Mouse (Mus musculus): ENCODE data around the gene Nr6a1. TPM values are rescaled to one million over a fixed set of nuclear protein-coding genes. Genes with fewer than 3 reads are reported as not detected.

Gene Nr6a1
- total RNA-seq (2012; rRNA removed): 40.7 and 51.5 TPM in 2 replicates

- peak within 1 kb of the TSS; percentile 63 to 67 for H3K4me3 ChIP-seq (ENCODE audit: insufficient read depth in 1 of 2, low read depth in 1 of 2, low read length in 2 of 2, poor library complexity in 1 of 2, severe bottlenecking in 1 of 2)
- in situ Hi-C loops (cut with MboI; ENCODE audit: low sequenced_read_pairs in 2 of 2, unreplicated experiment in 2 of 2): no loop called here
- H3K4me1 ChIP-seq (ENCODE audit: control insufficient read depth in 2 of 2, insufficient read depth in 2 of 2, low read length in 2 of 2, poor library complexity in 1 of 2): peaks cover 0 to 2% of the 10 kb centered on the region in 2 experiments; a peak in 1 of 4 replicates
- DNase-seq (ENCODE audit: low read depth, low spot score): peak; percentile 66
- TF ChIP-seq ZC3H11A (IDR thresholded peaks at IDR 0.05; ENCODE audit: borderline replicate concordance, low read depth, low read length): 0 out of 2 replicates have a peak, but pooled peaks have one; percentile 18
- no peak for TF ChIP-seq CHD2 (IDR thresholded peaks at IDR 0.05; ENCODE audit: low read depth, low read length)
- H3K9me3 ChIP-seq (ENCODE audit: control insufficient read depth, insufficient read depth, low read depth, low read length): no peaks in the 10 kb centered on the region
- no peak within 1 kb of the TSS; the same call in 1 of the 2 replicates for H3K9ac ChIP-seq (ENCODE audit: insufficient read depth, low read depth, low read length, poor library complexity, severe bottlenecking)
- no peaks in the 10 kb centered on the region for H3K36me3 ChIP-seq (ENCODE audit: control insufficient read depth, insufficient read depth, low read length, poor library complexity, severe bottlenecking)
- peak within 1 kb of the TSS; percentile 24; the same call in 1 of the 2 replicates for H3K27ac ChIP-seq (ENCODE audit: insufficient read depth, low read depth, low read length, poor library complexity, severe bottlenecking)
These were observed at the start of gene Nr6a1 for GRCm38 (mm10) chr2:38927115-38927979. Nr6a1 (minus strand) TSS chr2:38927688.

- Histone ChIP-seq H3K4me1 (ENCODE audit: control insufficient read depth in 2 of 2, insufficient read depth in 2 of 2, low read length in 2 of 2, poor library complexity in 1 of 2) (peaks cover 0 to 17% of the 10 kb centered on the region in 2 experiments; a peak in 1 of 4 replicates), H3K4me3 (ENCODE audit: insufficient read depth in 1 of 2, low read depth in 1 of 2, low read length in 2 of 2, poor library complexity in 1 of 2, severe bottlenecking in 1 of 2) (peak overlapping the region; percentile 23 to 50; a peak in 3 of 4 replicates), H3K27ac (ENCODE audit: insufficient read depth, low read depth, low read length, poor library complexity, severe bottlenecking) (no peak overlapping the region), H3K36me3 (ENCODE audit: control insufficient read depth, insufficient read depth, low read length, poor library complexity, severe bottlenecking) (no peaks in the 10 kb centered on the region), H3K9me3 (ENCODE audit: control insufficient read depth, insufficient read depth, low read depth, low read length) (no peaks in the 10 kb centered on the region), H3K9ac (ENCODE audit: insufficient read depth, low read depth, low read length, poor library complexity, severe bottlenecking) (peak overlapping the region; percentile 8; the same call in 1 of the 2 replicates)
- DNase-seq (ENCODE audit: low read depth, low spot score): no peak
- peak; percentile 51 for TF ChIP-seq ZNF384 (IDR thresholded peaks at IDR 0.05; ENCODE audit: low read depth, low read length)
- TF ChIP-seq MAFK (IDR thresholded peaks at IDR 0.05; ENCODE audit: insufficient read depth, low read depth, low read length): no peak
- in situ Hi-C loops (cut with MboI; ENCODE audit: low sequenced_read_pairs in 2 of 2, unreplicated experiment in 2 of 2): no loop called here
These were observed 48.7 kb upstream of the Nr6a1 start for GRCm38 (mm10) chr2:38975941-38976805.

GRCm38 (mm10) chr2:38975181-38975580 is 47.7 kb upstream of the Nr6a1 start:
- in situ Hi-C loops (cut with MboI; ENCODE audit: low sequenced_read_pairs in 2 of 2, unreplicated experiment in 2 of 2): no loop called here
- Histone ChIP-seq H3K4me3 (ENCODE audit: insufficient read depth in 1 of 2, low read depth in 1 of 2, low read length in 2 of 2, poor library complexity in 1 of 2, severe bottlenecking in 1 of 2) (0 out of 4 replicates have a peak overlapping the region, but pooled peaks of 1 of the 2 experiments have one; percentile 2), H3K36me3 (ENCODE audit: control insufficient read depth, insufficient read depth, low read length, poor library complexity, severe bottlenecking) (no peaks in the 10 kb centered on the region), H3K27ac (ENCODE audit: insufficient read depth, low read depth, low read length, poor library complexity, severe bottlenecking) (no peak overlapping the region), H3K9ac (ENCODE audit: insufficient read depth, low read depth, low read length, poor library complexity, severe bottlenecking) (peak overlapping the region; percentile 2; the same call in 1 of the 2 replicates), H3K4me1 (ENCODE audit: control insufficient read depth in 2 of 2, insufficient read depth in 2 of 2, low read length in 2 of 2, poor library complexity in 1 of 2) (peaks cover 0 to 17% of the 10 kb centered on the region in 2 experiments; a peak in 1 of 4 replicates), H3K9me3 (ENCODE audit: control insufficient read depth, insufficient read depth, low read depth, low read length) (no peaks in the 10 kb centered on the region)
- no peak for DNase-seq (ENCODE audit: low read depth, low spot score)
- TF ChIP-seq ZC3H11A (IDR thresholded peaks at IDR 0.05; ENCODE audit: borderline replicate concordance, low read depth, low read length) (no peak), ZNF384 (IDR thresholded peaks at IDR 0.05; ENCODE audit: low read depth, low read length) (no peak), MAFK (IDR thresholded peaks at IDR 0.05; ENCODE audit: insufficient read depth, low read depth, low read length) (no peak), HCFC1 (IDR thresholded peaks at IDR 0.05; ENCODE audit: borderline replicate concordance, insufficient read depth, low read length) (no peak), CHD2 (IDR thresholded peaks at IDR 0.05; ENCODE audit: low read depth, low read length) (no peak)

- no peak overlapping the region for H3K4me3 ChIP-seq (ENCODE audit: insufficient read depth in 1 of 2, low read depth in 1 of 2, low read length in 2 of 2, poor library complexity in 1 of 2, severe bottlenecking in 1 of 2)
- no peaks in the 10 kb centered on the region for H3K36me3 ChIP-seq (ENCODE audit: control insufficient read depth, insufficient read depth, low read length, poor library complexity, severe bottlenecking)
- no peak for DNase-seq (ENCODE audit: low read depth, low spot score)
- H3K27ac ChIP-seq (ENCODE audit: insufficient read depth, low read depth, low read length, poor library complexity, severe bottlenecking): no peak overlapping the region
- TF ChIP-seq ZC3H11A (IDR thresholded peaks at IDR 0.05; ENCODE audit: borderline replicate concordance, low read depth, low read length) (no peak), ZNF384 (IDR thresholded peaks at IDR 0.05; ENCODE audit: low read depth, low read length) (no peak), MAFK (IDR thresholded peaks at IDR 0.05; ENCODE audit: insufficient read depth, low read depth, low read length) (no peak), HCFC1 (IDR thresholded peaks at IDR 0.05; ENCODE audit: borderline replicate concordance, insufficient read depth, low read length) (no peak), CHD2 (IDR thresholded peaks at IDR 0.05; ENCODE audit: low read depth, low read length) (no peak)
- peaks cover 0 to 17% of the 10 kb centered on the region in 2 experiments; a peak in 1 of 4 replicates for H3K4me1 ChIP-seq (ENCODE audit: control insufficient read depth in 2 of 2, insufficient read depth in 2 of 2, low read length in 2 of 2, poor library complexity in 1 of 2)
- in situ Hi-C loops (cut with MboI; ENCODE audit: low sequenced_read_pairs in 2 of 2, unreplicated experiment in 2 of 2): no loop called here
- H3K9me3 ChIP-seq (ENCODE audit: control insufficient read depth, insufficient read depth, low read depth, low read length): no peaks in the 10 kb centered on the region
- no peak overlapping the region for H3K9ac ChIP-seq (ENCODE audit: insufficient read depth, low read depth, low read length, poor library complexity, severe bottlenecking)
These were observed 46.7 kb upstream of the Nr6a1 start for GRCm38 (mm10) chr2:38974171-38974570.

Measured in ES-E14 (cell line).